Mouse (Mus musculus): ENCODE data around the gene Lin54.

The Lin54 gene

GRCm38 (mm10) chr5:100500458-100500961 lies at the start of gene Lin54:
Lin54 (minus strand) TSS chr5:100500639.
- peak; percentile 94 for DNase-seq (ENCODE audit: low read depth, low spot score)

GRCm38 (mm10) chr5:100550151-100550550 lies 49.7 kb upstream of the Lin54 start:
- DNase-seq (ENCODE audit: low read depth, low spot score), result no peak

GRCm38 (mm10) chr5:100549311-100549710 lies 48.9 kb upstream of the Lin54 start:
- no peak for DNase-seq (ENCODE audit: low read depth, low spot score)

GRCm38 (mm10) chr5:100548236-100548635 lies 47.8 kb upstream of the Lin54 start:
- DNase-seq (ENCODE audit: low read depth, low spot score), result no peak

GRCm38 (mm10) chr5:100546294-100547080 lies 46.0 kb upstream of the Lin54 start:
- DNase-seq (ENCODE audit: low read depth, low spot score), result no peak

GRCm38 (mm10) chr5:100536638-100537037 lies 36.2 kb upstream of the Lin54 start:
- DNase-seq (ENCODE audit: low read depth, low spot score), result peak; percentile 36

- no peak for DNase-seq (ENCODE audit: low read depth, low spot score)
These were observed 35.4 kb upstream of the Lin54 start for GRCm38 (mm10) chr5:100535826-100536225.

- no peak for DNase-seq (ENCODE audit: low read depth, low spot score)
These were observed 25.7 kb upstream of the Lin54 start for GRCm38 (mm10) chr5:100526164-100526563.

- DNase-seq (ENCODE audit: low read depth, low spot score), result no peak
These were observed 25.2 kb upstream of the Lin54 start for GRCm38 (mm10) chr5:100525620-100526019.

- DNase-seq (ENCODE audit: low read depth, low spot score), result no peak
These were observed 24.5 kb upstream of the Lin54 start for GRCm38 (mm10) chr5:100524921-100525320.

- DNase-seq (ENCODE audit: low read depth, low spot score), result no peak
These were observed 22.9 kb upstream of the Lin54 start for GRCm38 (mm10) chr5:100523331-100523730.

- DNase-seq (ENCODE audit: low read depth, low spot score), result no peak
These were observed 19.8 kb upstream of the Lin54 start for GRCm38 (mm10) chr5:100520223-100520622.

GRCm38 (mm10) chr5:100519027-100519411 lies 18.6 kb upstream of the Lin54 start:
- no peak for DNase-seq (ENCODE audit: low read depth, low spot score)

- DNase-seq (ENCODE audit: low read depth, low spot score), result peak; percentile 99
These were observed 17.9 kb upstream of the Lin54 start, which contains the start of gene Cops4 for GRCm38 (mm10) chr5:100518049-100519026. Cops4 (plus strand) TSS chr5:100518309.

GRCm38 (mm10) chr5:100512576-100512975 lies 12.1 kb upstream of the Lin54 start:
- DNase-seq (ENCODE audit: low read depth, low spot score), result no peak

- no peak for DNase-seq (ENCODE audit: low read depth, low spot score)
These were observed 8.8 kb upstream of the Lin54 start for GRCm38 (mm10) chr5:100509247-100509646.

GRCm38 (mm10) chr5:100501267-100501666 lies 828 bp upstream of the Lin54 start:
- no peak for DNase-seq (ENCODE audit: low read depth, low spot score)

- DNase-seq (ENCODE audit: low read depth, low spot score), result peak; percentile 57
These were observed 571 bp downstream of the Lin54 start for GRCm38 (mm10) chr5:100499831-100500304.

- no peak for DNase-seq (ENCODE audit: low read depth, low spot score)
These were observed 1.2 kb downstream of the Lin54 start for GRCm38 (mm10) chr5:100499243-100499642.

- DNase-seq (ENCODE audit: low read depth, low spot score), result peak; percentile 65
These were observed 1.8 kb downstream of the Lin54 start for GRCm38 (mm10) chr5:100498436-100499180.

- DNase-seq (ENCODE audit: low read depth, low spot score), result no peak
These were observed 8.7 kb downstream of the Lin54 start for GRCm38 (mm10) chr5:100491704-100492103.

Measured in mesoderm, embryonic 11.5 days (tissue).